Mouse (Mus musculus): ENCODE data around the gene Clmn.

GRCm38 (mm10) chr12:104880367-104880766 lies 15.5 kb upstream of the Clmn start:
- TF ChIP-seq CTCF (IDR thresholded peaks at IDR 0.05; ENCODE audit: low read depth) (no peak), EP300 (IDR thresholded peaks at IDR 0.05; ENCODE audit: low read depth) (no peak)

Measured in heart, postnatal 0 days (tissue).